Mouse (Mus musculus) macrophage (primary cell): ENCODE results near the gene Phc2. TPM values are rescaled to one million over a fixed set of nuclear protein-coding genes. Genes with fewer than 3 reads are reported as not detected.
"Not testable (repeated sequence)": the region's sequence is repeated elsewhere in the genome, so short reads cannot be mapped to it uniquely, and the experiment has no call there.

Source experiments
- H3K27ac ChIP-seq: fragments of 350-480 bp; formaldehyde crosslinking; 2 replicates; pipeline ENCODE4 v1.9.0; 2021
- H3K36me3 ChIP-seq: fragments of 350-480 bp; formaldehyde crosslinking; 2 replicates; pipeline ENCODE4 v1.9.0; 2021; ENCODE audit errors: inconsistent target
- H3K4me3 ChIP-seq: fragments of 350-480 bp; formaldehyde crosslinking; 2 replicates; pipeline ENCODE4 v1.9.0; 2021; ENCODE audit errors: inconsistent target
- H3K79me2 ChIP-seq: fragments of 350-480 bp; formaldehyde crosslinking; 2 replicates; pipeline ENCODE4 v1.9.0; 2021; ENCODE audit errors: inconsistent target
- whole genome bisulfite sequencing: methylation state at CpG from one replicate; pipeline ENCODE4 v1.1.7; 2026; ENCODE audit warnings: inconsistent platforms; ENCODE audit not compliant: missing documents; 5-methylcytosine and 5-hydroxymethylcytosine counted together
- polyA plus RNA-seq: library from polyadenylated mRNA; stranded (reverse); fragments of 250-400 nt; gene quantifications from 3 replicates; pipeline ENCODE4 v1.2.4, GENCODE M21; 2018; ENCODE audit warnings: inconsistent platforms
- total RNA-seq, 78 experiments: library from RNA; depleted of rRNA; stranded (reverse); fragments of 250-400 nt; gene quantifications; 1 replicate in 9 of 78; 2 replicates in 24 of 78; 3 replicates in 43 of 78; 4 replicates in 2 of 78; pipeline ENCODE4 v1.2.4; 2018; ENCODE audit warnings: inconsistent platforms in 56 of 78

The Phc2 gene
- total RNA-seq (2018; cell fraction: chromatin; rRNA removed) = 10 to 100 TPM; 32.5 to 78.6 (median 52.5) TPM
- 10 to 100 TPM; 51.6 to 81.5 (median 66.5) TPM for total RNA-seq (2018; cell fraction: cytosol; rRNA removed)
- 10 to 100 TPM; 49.4 to 94.3 (median 66.9) TPM for total RNA-seq (2018; cell fraction: nucleus; rRNA removed)
- polyA plus RNA-seq = 56.6 to 66.8 TPM (median 59.8 TPM) in 3 replicates

DNA sequence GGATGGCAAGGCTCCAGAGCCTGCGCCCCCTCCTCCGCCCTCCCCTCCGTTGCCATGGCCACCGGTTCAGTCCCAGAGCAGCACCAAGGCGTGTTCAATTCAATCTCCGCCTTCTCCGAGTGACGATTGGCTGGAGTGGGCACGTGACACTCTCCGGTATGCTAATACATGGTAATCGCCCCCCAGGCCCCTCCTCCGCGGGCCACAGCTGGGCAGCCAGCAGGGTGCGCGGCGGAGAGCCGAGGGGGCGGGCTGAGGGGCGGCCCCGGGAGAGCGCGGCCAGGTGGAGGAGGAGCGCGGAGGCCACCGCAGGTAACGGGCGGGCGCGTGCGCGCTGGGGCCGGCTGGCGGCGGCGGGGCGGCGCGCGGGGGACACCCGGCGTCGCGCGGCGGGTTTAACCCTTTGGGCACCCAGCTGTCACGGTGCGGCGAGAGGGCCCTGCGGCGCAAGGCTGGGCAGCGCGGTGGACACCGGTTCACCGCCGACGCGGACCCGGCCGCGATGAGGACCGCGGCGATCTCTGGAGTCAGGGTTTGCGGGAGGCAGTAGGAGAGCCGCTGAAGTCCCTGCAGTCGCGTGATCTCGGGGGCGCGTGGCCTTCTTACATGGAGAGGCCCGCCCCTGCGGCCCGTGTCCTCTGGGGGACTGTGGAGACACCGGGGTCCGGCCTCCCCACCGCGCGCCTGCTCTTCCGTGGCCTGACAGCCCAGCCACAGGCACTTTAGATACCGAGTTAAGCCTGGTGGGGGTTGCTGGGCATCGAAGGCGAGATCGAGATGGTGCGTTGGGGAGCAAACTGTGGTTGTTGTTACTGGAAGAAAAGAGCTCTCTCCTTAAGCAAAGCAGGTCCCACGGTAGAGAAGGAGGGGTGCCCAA is at the start of gene Phc2:
TSS of gene Phc2 (plus strand) at position 198 of the 877 bp plus-strand sequence.
- under 1% methylated on average over 77 of the region's 85 CpGs for WGBS
- Histone ChIP-seq H3K36me3 (no peaks in the 10 kb centered on the region), H3K27ac (no peak within 1 kb of the TSS), H3K4me3 (peak within 1 kb of the TSS; percentile 32), H3K79me2 (no peaks in the 10 kb centered on the region)

- H3K27ac ChIP-seq = no peak overlapping the region
- no peaks in the 10 kb centered on the region for H3K79me2 ChIP-seq
- no peak overlapping the region for H3K4me3 ChIP-seq
- H3K36me3 ChIP-seq = peaks cover 14% of the 10 kb centered on the region; the same call in 1 of the 2 replicates
- WGBS = 96% methylated on average over 7 of the region's 7 CpGs
Measured at GRCm38 (mm10) chr4:128606586-128606985, 47.9 kb upstream of the Phc2 start.

DNA sequence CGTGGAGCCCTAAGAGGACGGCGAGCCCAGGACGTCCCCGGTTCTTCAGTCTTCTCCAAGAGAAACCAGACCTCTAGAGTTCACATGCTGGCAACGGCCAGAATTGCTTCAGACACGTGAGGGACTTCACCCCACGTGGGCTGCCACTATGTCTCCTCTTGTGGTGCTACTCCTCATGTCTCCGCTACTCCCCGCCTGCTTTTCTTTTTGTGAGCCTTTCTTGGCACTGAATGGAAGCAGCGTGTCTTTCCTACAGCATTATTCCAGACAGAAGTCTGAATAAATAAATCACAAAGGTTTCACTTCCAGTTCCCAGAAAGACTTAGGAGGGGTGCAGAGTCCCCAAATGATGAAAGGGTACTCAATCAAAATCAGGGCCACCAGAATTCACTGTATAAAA is 46.8 kb upstream of the Phc2 start:
- peaks cover 14% of the 10 kb centered on the region; the same call in 1 of the 2 replicates for H3K36me3 ChIP-seq
- no peak overlapping the region for H3K4me3 ChIP-seq
- WGBS = 92% methylated on average over 11 of the region's 11 CpGs

DNA sequence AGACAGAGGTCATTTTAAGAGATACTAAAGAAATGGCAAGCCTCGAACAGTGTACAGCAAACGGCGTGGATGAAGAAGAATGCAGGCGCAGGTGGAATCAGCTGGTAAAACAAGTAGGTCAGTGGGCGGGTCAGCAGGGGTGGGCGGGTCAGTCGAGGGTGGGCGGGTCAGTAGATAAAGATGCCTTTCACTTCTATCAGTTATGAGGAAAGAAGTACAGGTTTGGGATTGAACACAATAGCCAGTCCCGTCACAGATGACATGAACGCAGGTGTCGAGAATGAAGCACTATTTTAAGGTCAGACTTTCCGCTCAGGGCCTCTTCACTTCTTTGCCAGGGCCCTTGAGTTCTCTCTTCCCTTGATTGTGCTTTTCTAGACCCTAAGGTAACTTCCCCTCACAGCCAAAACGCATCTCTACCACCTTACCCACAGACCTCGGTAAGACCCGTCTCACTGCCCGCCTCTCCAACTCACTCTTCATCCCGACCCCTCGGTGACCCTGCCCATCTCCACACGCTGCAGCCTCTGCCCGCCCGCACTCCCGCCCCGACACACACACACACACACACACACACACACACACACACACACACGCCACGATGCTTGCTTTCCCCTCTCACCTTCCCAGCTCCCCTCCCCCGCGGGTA is 45.1 kb upstream of the Phc2 start:
- H3K79me2 ChIP-seq = no peaks in the 10 kb centered on the region
- H3K36me3 ChIP-seq = no peaks in the 10 kb centered on the region
- H3K27ac ChIP-seq = no peak overlapping the region
- peak overlapping the region; percentile 62 for H3K4me3 ChIP-seq
- 19% methylated on average over 24 of the region's 27 CpGs for WGBS

More for the DNA sequence above, 46.8 kb upstream of the Phc2 start:
- no peaks in the 10 kb centered on the region for H3K79me2 ChIP-seq
- H3K27ac ChIP-seq = no peak overlapping the region

DNA sequence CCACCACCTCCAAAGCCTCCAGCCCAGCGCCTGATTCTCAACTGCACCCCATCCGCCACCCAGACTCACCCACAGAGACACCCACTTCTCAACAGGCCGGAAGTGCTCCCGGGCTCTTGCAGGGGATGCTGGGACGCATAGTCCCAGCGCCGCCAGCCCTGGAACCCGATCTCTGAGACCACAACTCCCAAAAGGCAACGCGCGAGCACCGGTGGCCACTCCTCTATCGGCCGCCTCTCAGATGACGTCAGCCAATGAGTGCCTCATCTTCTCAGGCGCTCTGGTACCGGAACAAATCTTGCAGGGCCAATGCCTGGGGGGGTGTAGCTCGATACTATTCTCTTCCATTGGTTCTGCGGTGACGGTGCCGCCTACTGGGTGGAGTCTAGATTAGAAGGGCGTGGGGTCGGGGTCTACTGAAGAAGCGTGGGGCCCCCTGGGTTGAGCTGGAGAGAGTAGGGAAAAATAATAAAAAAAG is 44.5 kb upstream of the Phc2 start, which contains the start of gene Zscan20:
TSS of gene Zscan20 (minus strand) at position 174 of the 478 bp plus-strand sequence.
- H3K27ac ChIP-seq = no peak within 1 kb of the TSS
- WGBS = 1% methylated on average over 24 of the region's 24 CpGs
- no peaks in the 10 kb centered on the region for H3K79me2 ChIP-seq
- peak within 1 kb of the TSS; percentile 62 for H3K4me3 ChIP-seq
- no peaks in the 10 kb centered on the region for H3K36me3 ChIP-seq

DNA sequence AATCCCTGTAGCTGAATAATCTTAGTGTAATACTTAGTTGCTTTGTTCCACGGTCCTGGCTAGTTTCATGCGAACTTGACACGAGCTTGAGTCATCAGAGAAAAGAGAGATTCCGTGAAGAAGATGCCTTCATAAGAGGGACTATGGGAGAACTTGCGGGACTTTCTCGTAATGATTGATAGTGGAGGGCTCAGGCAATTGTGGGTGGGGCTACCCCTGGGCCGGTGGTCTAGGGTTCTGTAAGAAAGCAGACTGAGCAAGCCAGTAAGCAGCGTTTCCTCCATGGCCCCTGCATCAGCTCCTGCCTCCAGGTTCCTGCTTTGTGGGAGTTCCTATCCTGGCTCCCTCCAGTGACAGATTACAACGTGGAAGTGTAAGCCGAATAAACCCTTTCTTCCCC is 43.8 kb upstream of the Phc2 start:
- H3K4me3 ChIP-seq = no peak overlapping the region
- H3K27ac ChIP-seq = no peak overlapping the region
- 54% methylated on average over 10 of the region's 10 CpGs for WGBS
- no peaks in the 10 kb centered on the region for H3K36me3 ChIP-seq
- no peaks in the 10 kb centered on the region for H3K79me2 ChIP-seq

DNA sequence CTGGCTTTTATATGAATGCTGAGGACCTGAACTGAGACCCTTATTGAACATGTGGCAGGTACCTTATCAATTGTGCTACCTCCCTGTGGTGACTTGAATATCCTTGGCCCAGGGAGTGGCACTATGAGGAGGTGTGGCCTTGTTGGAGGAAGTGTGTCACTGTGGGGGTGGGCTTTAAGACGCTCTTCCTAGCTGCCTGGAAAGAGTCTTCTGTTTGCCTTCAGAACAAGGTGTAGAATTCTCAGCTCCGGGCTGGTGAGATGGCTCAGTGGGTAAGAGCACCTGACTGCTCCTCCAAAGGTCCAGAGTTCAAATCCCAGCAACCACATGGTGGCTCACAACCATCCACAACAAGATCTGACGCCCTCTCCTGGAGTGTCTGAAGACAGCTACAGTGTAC is 42.8 kb upstream of the Phc2 start:
- not testable (repeated sequence) for H3K4me3 ChIP-seq, H3K27ac ChIP-seq
- 79% methylated on average over 2 of the region's 3 CpGs for WGBS

GRCm38 (mm10) chr4:128613326-128613725 is 41.2 kb upstream of the Phc2 start:
- Histone ChIP-seq H3K36me3 (no peaks in the 10 kb centered on the region), H3K27ac (no peak overlapping the region), H3K79me2 (no peaks in the 10 kb centered on the region), H3K4me3 (no peak overlapping the region)
- whole genome bisulfite sequencing = 26% methylated on average over 8 of the region's 8 CpGs

More for the DNA sequence above, 42.8 kb upstream of the Phc2 start:
- not testable (repeated sequence) for H3K36me3 ChIP-seq, H3K79me2 ChIP-seq

DNA sequence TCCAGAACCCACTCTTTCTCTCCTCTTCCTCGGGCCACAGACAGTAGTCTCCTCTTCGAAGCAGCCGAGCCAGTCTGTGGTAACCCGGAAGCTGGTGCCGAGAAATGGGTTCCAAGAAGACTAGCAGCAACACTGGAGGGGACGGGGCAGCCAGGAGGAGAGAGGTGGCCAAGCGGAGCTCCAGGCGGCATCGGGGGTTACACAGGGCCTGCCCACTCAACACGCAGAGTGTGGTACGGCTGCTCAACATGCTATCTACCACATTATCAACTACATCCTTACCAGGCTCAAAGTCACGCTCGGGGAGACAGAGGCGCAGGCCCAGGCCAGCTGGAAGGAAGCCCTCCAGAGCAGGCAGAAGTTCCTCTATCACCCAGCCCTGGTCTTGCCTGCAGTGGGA is 38.7 kb upstream of the Phc2 start:
- 56% methylated on average over 13 of the region's 14 CpGs for WGBS
- H3K79me2 ChIP-seq = no peaks in the 10 kb centered on the region
- no peak overlapping the region for H3K27ac ChIP-seq
- H3K36me3 ChIP-seq = no peaks in the 10 kb centered on the region
- H3K4me3 ChIP-seq = no peak overlapping the region

GRCm38 (mm10) chr4:128617363-128618120 is 37.0 kb upstream of the Phc2 start:
- H3K79me2 ChIP-seq = no peaks in the 10 kb centered on the region
- H3K36me3 ChIP-seq = no peaks in the 10 kb centered on the region
- WGBS = 26% methylated on average over 17 of the region's 17 CpGs
- no peak overlapping the region for H3K4me3 ChIP-seq
- H3K27ac ChIP-seq = no peak overlapping the region

DNA sequence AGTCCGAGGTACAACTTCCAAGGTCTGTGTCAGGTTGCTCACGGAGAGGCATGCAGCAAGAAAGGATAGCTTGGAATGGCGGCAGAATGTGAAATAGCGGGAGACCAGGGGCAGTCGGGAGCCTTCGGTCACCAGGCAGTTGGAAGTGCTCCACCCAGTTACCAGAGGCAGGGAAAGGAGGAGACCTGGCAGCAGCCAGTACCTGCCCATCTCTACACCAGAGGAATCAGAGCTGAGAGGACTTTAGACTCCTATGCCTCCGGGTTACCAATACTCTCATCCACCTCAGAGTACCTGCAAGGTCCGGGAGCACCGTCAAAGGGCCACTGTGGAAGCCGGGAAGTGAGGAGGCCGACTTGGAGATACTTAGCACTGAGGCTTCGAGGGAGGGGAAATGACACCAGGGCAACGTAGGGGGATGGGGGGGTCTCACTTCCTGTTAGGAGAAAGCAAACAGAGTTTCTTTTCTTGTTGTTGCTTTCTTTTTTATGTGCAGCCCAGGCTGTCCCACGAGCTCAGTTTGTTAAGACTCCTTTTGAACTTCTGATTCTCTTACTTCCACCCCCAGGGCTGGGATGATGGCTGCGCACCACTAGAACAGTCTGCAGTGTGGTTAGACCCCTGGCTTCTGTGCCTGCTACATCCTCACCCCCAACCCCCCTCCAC is 36.1 kb upstream of the Phc2 start, which contains the start of gene Tlr12:
TSS of gene Tlr12 (minus strand) at position 374 of the 666 bp plus-strand sequence.
- H3K4me3 ChIP-seq = no peak within 1 kb of the TSS
- no peaks in the 10 kb centered on the region for H3K36me3 ChIP-seq
- H3K27ac ChIP-seq = no peak within 1 kb of the TSS
- H3K79me2 ChIP-seq = no peaks in the 10 kb centered on the region
- 30% methylated on average over 15 of the region's 15 CpGs for WGBS

- no peaks in the 10 kb centered on the region for H3K79me2 ChIP-seq
- 7% methylated on average over 2 of the region's 2 CpGs for WGBS
- H3K4me3 ChIP-seq = no peak overlapping the region
- H3K36me3 ChIP-seq = no peaks in the 10 kb centered on the region
- no peak overlapping the region for H3K27ac ChIP-seq
Measured at GRCm38 (mm10) chr4:128618963-128619362, 35.5 kb upstream of the Phc2 start.

DNA sequence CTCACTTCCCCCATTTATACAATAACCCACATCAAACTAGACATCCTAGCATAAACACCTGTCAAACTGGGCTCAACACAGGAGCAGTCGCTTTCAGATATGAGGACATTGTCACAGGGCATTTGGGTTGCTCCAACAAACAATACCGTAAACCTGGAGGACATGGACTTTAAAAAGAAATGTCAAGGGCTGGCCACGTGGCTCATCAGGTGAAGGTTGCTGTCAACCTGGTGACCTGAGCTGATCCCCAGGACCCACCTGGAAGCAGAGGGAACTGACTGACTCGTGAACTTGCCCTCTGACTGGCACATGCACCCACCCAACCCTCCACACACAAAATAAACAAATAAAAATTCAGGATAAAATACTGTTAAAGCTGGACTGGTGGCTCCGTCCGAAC is 33.9 kb upstream of the Phc2 start:
- H3K4me3 ChIP-seq = no peak overlapping the region
- H3K27ac ChIP-seq = no peak overlapping the region
- 85% methylated on average over 6 of the region's 6 CpGs for WGBS
- no peaks in the 10 kb centered on the region for H3K79me2 ChIP-seq
- no peaks in the 10 kb centered on the region for H3K36me3 ChIP-seq

GRCm38 (mm10) chr4:128621109-128621508 is 33.4 kb upstream of the Phc2 start:
- Histone ChIP-seq H3K79me2 (no peaks in the 10 kb centered on the region), H3K4me3 (no peak overlapping the region), H3K27ac (no peak overlapping the region), H3K36me3 (no peaks in the 10 kb centered on the region)
- WGBS = 87% methylated on average over 8 of the region's 8 CpGs
